Mouse (Mus musculus) CH12.LX (cell line): Measurements from ENCODE around the gene Sugp1.

Experiments
- CHD2 ChIP-seq: IDR thresholded peaks from 2 replicates; pipeline ENCODE4 v1.6.1; 2011; ENCODE audit warnings: low read length, improper control_type of control experiment
- CTCF ChIP-seq, 2 experiments: IDR thresholded peaks in 1 of 2; conservative IDR thresholded peaks in 1 of 2; 2 replicates each; pipeline ENCODE4 v1.5.1; 2011 to 2012; ENCODE audit warnings: low read depth in 2 of 2, low read length in 2 of 2, improper control_type of control experiment in 1 of 2, inconsistent platforms in 1 of 2, mild to moderate bottlenecking in 1 of 2, moderate library complexity in 1 of 2
- E2F4 ChIP-seq: IDR thresholded peaks from 2 replicates; pipeline ENCODE4 v1.6.1; 2011; ENCODE audit warnings: low read depth, low read length, improper control_type of control experiment; ENCODE audit not compliant: insufficient replicate concordance
- ETS1 ChIP-seq: conservative IDR thresholded peaks from 2 replicates; pipeline ENCODE4 v1.6.1; 2012; ENCODE audit warnings: low read depth, mild to moderate bottlenecking, inconsistent platforms, low read length, improper control_type of control experiment, moderate library complexity
- JUND ChIP-seq: conservative IDR thresholded peaks from 2 replicates; pipeline ENCODE4 v1.6.1; 2011; ENCODE audit warnings: low read depth, low read length, improper control_type of control experiment
- MAX ChIP-seq: IDR thresholded peaks from 2 replicates; pipeline ENCODE4 v1.6.1; 2011; ENCODE audit warnings: low read length, improper control_type of control experiment
- MXI1 ChIP-seq: IDR thresholded peaks from 2 replicates; pipeline ENCODE4 v1.6.1; 2011; ENCODE audit warnings: mild to moderate bottlenecking, low read depth, low read length, improper control_type of control experiment
- NELFE ChIP-seq: IDR thresholded peaks from 2 replicates; pipeline ENCODE4 v1.6.1; 2011; ENCODE audit warnings: low read depth, low read length, improper control_type of control experiment
- POLR2A ChIP-seq: IDR thresholded peaks from 2 replicates; pipeline ENCODE4 v1.6.1; 2011; ENCODE audit warnings: low read depth, mild to moderate bottlenecking, improper control_type of control experiment, low read length
- POLR2AphosphoS2 ChIP-seq: IDR thresholded peaks from 2 replicates; pipeline ENCODE4 v1.6.1; 2011; ENCODE audit warnings: low read depth, low read length, improper control_type of control experiment
- SMC3 ChIP-seq: IDR thresholded peaks from 2 replicates; pipeline ENCODE4 v1.6.1; 2011; ENCODE audit warnings: low read depth, low read length, improper control_type of control experiment
- TCF12 ChIP-seq: IDR thresholded peaks from 2 replicates; pipeline ENCODE4 v1.6.1; 2014; ENCODE audit warnings: low read depth, mild to moderate bottlenecking, inconsistent platforms, low read length, improper control_type of control experiment
- ZKSCAN1 ChIP-seq: IDR thresholded peaks from 2 replicates; pipeline ENCODE4 v1.6.1; 2012; ENCODE audit warnings: low read depth, inconsistent platforms, low read length, improper control_type of control experiment, borderline replicate concordance

- TF ChIP-seq SMC3 (no peak), CTCF (conservative IDR thresholded peaks at IDR 0.05 in 1 of 2, IDR thresholded peaks at IDR 0.05 in 1 of 2; ENCODE audit: low read depth in 2 of 2, low read length in 2 of 2) (no peak), MAX (no peak), NELFE (no peak), MXI1 (no peak), POLR2A (no peak), CHD2 (no peak), JUND (no peak), ZKSCAN1 (no peak), POLR2AphosphoS2 (no peak), ETS1 (no peak), TCF12 (no peak), E2F4 (no peak)
These were observed 50.2 kb downstream of the Sugp1 start for GRCm38 (mm10) chr8:70092786-70093185.
